In the genomic region with DNA sequence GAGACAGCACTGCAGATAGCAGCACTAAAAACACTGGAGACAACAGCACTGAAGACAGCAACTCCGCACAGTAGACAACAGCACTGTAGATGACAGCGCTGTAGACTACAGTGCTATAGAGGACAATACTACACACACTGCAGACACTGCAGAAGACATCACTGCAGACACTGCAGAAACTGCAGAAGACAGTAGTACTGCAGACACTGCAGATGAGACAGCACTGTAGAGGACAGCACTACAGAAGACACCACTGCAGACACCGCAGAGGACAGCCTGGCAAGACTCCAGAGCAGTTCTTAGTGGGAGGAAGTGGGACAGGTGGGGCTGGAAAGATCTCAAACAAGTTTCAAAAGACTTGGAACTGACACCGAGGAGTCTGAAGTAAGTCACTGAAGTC, we compare ENCODE assay signal across 8 mouse cellular contexts.
DNase-seq lines count a peak whose midpoint lies in the region; ATAC-seq and TF ChIP-seq lines count a peak whose summit lies in the region.

No protein-coding gene starts in this region.

- peaks cover 13% of the 10 kb centered on the region; the same call in 1 of the 2 replicates for H3K4me1 ChIP-seq in kidney, embryonic 16.5 days (ENCODE audit: insufficient read depth, low read length)
- peaks cover 5% of the 10 kb centered on the region for H3K4me1 ChIP-seq in stomach, embryonic 15.5 days

- peak; percentile 72 for ATAC-seq in kidney, embryonic 16.5 days (ENCODE audit: low FRiP score, low TSS enrichment)
- no peak; the same call in 1 of the 2 replicates for ATAC-seq in stomach, embryonic 15.5 days (ENCODE audit: insufficient read depth, low FRiP score, low read depth)

- 67% methylated on average over 4 of the region's 4 CpGs for WGBS in kidney, embryonic 16.5 days
- 68% methylated on average over 4 of the region's 4 CpGs for WGBS in stomach, embryonic 15.5 days

- H3K9ac ChIP-seq in kidney, embryonic 16.5 days (replicated peaks; ENCODE audit: low read length): no peak overlapping the region
- no peak overlapping the region for H3K9ac ChIP-seq in stomach, embryonic 15.5 days

- TF ChIP-seq CTCF in layer of hippocampus, adult 2 months (conservative IDR thresholded peaks at IDR 0.05): no peak

- no peaks in the 10 kb centered on the region for H3K36me3 ChIP-seq in kidney, embryonic 16.5 days (ENCODE audit: insufficient read depth, low read length)
- H3K36me3 ChIP-seq in stomach, embryonic 15.5 days: no peaks in the 10 kb centered on the region

- H3K9me3 ChIP-seq in kidney, embryonic 16.5 days (ENCODE audit: low read length): no peaks in the 10 kb centered on the region
- no peaks in the 10 kb centered on the region for H3K9me3 ChIP-seq in stomach, embryonic 15.5 days

- no peak overlapping the region; the same call in 1 of the 2 replicates for H3K4me3 ChIP-seq in layer of hippocampus, adult 2 months
- H3K4me3 ChIP-seq in kidney, embryonic 16.5 days (ENCODE audit: low read length): no peak overlapping the region
- H3K4me3 ChIP-seq in stomach, embryonic 15.5 days (replicated peaks): no peak overlapping the region

- H3K27me3 ChIP-seq in kidney, embryonic 16.5 days (ENCODE audit: insufficient read depth, low read length): no peaks in the 10 kb centered on the region
- no peaks in the 10 kb centered on the region for H3K27me3 ChIP-seq in stomach, embryonic 15.5 days (replicated peaks)

- no peak for DNase-seq in layer of hippocampus, adult 2 months (ENCODE audit: low spot score in 2 of 2)
- DNase-seq in layer of hippocampus, adult 9-10 months (ENCODE audit: low spot score): no peak
- peak; percentile 60 for DNase-seq in adrenal gland, postnatal 14 days
- DNase-seq in gastrocnemius, postnatal 10 days: peak; percentile 57
- DNase-seq in spleen, postnatal 14 days (ENCODE audit: low spot score in 2 of 2): no peak
- no peak for DNase-seq in embryo, embryonic 9.5 days (ENCODE audit: extremely low spot score)

- peak overlapping the region; percentile 29; the same call in 1 of the 2 replicates for H3K27ac ChIP-seq in layer of hippocampus, adult 2 months
- no peak overlapping the region for H3K27ac ChIP-seq in kidney, embryonic 16.5 days (ENCODE audit: low read length)
- H3K27ac ChIP-seq in stomach, embryonic 15.5 days: peak overlapping the region; percentile 33

- H3K4me2 ChIP-seq in kidney, embryonic 16.5 days (replicated peaks; ENCODE audit: low read depth, low read length): peak overlapping the region; percentile 17; the same call in 1 of the 2 replicates
- peak overlapping the region; percentile 6; the same call in 1 of the 2 replicates for H3K4me2 ChIP-seq in stomach, embryonic 15.5 days

Comparison
In these comparisons a context has a peak if more than half of its experiments do, and no peak if none do; other contexts are left out.
1. DNase-seq: peak in adrenal gland, postnatal 14 days (single experiment) and gastrocnemius, postnatal 10 days (single experiment); none in layer of hippocampus, adult 2 months (0 of 2), layer of hippocampus, adult 9-10 months (single experiment), spleen, postnatal 14 days (0 of 2) and embryo, embryonic 9.5 days (single experiment).